Mouse (Mus musculus) ES-E14 (cell line): ENCODE data around the gene Adcy4. TPM values are rescaled to one million over a fixed set of nuclear protein-coding genes. Genes with fewer than 3 reads are reported as not detected.

Experiments
- DNase-seq: peaks from one replicate; pipeline ENCODE4 v3.0.0-alpha.2; 2013; ENCODE audit warnings: low read depth, low spot score
- H3K27ac ChIP-seq: 2 replicates; pipeline ENCODE4 v1.5.1; 2012; ENCODE audit warnings: low read depth, mild to moderate bottlenecking, low read length, moderate library complexity, mixed read lengths; ENCODE audit not compliant: poor library complexity, insufficient read depth, severe bottlenecking
- H3K36me3 ChIP-seq: 2 replicates; pipeline ENCODE4 v1.6.1; 2012; ENCODE audit warnings: mild to moderate bottlenecking, low read length, moderate library complexity, mixed read lengths; ENCODE audit not compliant: control insufficient read depth, poor library complexity, insufficient read depth, severe bottlenecking
- H3K4me1 ChIP-seq, 2 experiments: fragments of 150-350 bp in 1 of 2; sonication (generic) in 1 of 2; 2 replicates each; pipeline ENCODE4 v1.6.1; 2012; ENCODE audit warnings: low read length in 2 of 2, mild to moderate bottlenecking in 1 of 2, mixed read lengths in 1 of 2; ENCODE audit not compliant: control insufficient read depth in 2 of 2, insufficient read depth in 2 of 2, poor library complexity in 1 of 2
- H3K4me3 ChIP-seq, 2 experiments: fragments of 150-350 bp in 1 of 2; sonication (generic) in 1 of 2; 2 replicates each; pipeline ENCODE4 v1.5.1; 2012; ENCODE audit warnings: low read length in 2 of 2, low read depth in 1 of 2, mild to moderate bottlenecking in 1 of 2, mixed read lengths in 1 of 2; ENCODE audit not compliant: insufficient read depth in 1 of 2, poor library complexity in 1 of 2, severe bottlenecking in 1 of 2
- H3K9ac ChIP-seq: 2 replicates; pipeline ENCODE4 v1.6.1; 2012; ENCODE audit warnings: low read depth, mild to moderate bottlenecking, low read length, mixed read lengths; ENCODE audit not compliant: poor library complexity, insufficient read depth, severe bottlenecking
- H3K9me3 ChIP-seq: fragments of 150-350 bp; sonication (generic); 2 replicates; pipeline ENCODE4 v1.6.1; 2012; ENCODE audit warnings: low read depth, mild to moderate bottlenecking, low read length; ENCODE audit not compliant: control insufficient read depth, insufficient read depth
- CHD2 ChIP-seq: IDR thresholded peaks from 2 replicates; pipeline ENCODE4 v1.6.1; 2014; ENCODE audit warnings: mild to moderate bottlenecking, low read depth, low read length, inconsistent platforms
- HCFC1 ChIP-seq: IDR thresholded peaks from 2 replicates; pipeline ENCODE4 v1.6.1; 2012; ENCODE audit warnings: low read length, inconsistent platforms, borderline replicate concordance; ENCODE audit not compliant: insufficient read depth
- MAFK ChIP-seq: IDR thresholded peaks from 2 replicates; pipeline ENCODE4 v1.6.1; 2014; ENCODE audit warnings: mild to moderate bottlenecking, low read depth, low read length, inconsistent platforms; ENCODE audit not compliant: insufficient read depth
- ZC3H11A ChIP-seq: IDR thresholded peaks from 2 replicates; pipeline ENCODE4 v1.6.1; 2012; ENCODE audit warnings: low read depth, mild to moderate bottlenecking, inconsistent platforms, low read length, borderline replicate concordance
- ZNF384 ChIP-seq: IDR thresholded peaks from 2 replicates; pipeline ENCODE4 v1.6.1; 2012; ENCODE audit warnings: low read depth, low read length, inconsistent platforms
- in situ Hi-C, 2 experiments: fragments of 600-800 bp; cut with MboI; formaldehyde crosslinking; loops; one replicate each; pipeline ENCODE4 v1.15.1; 2025; ENCODE audit warnings: low sequenced_read_pairs in 2 of 2, inconsistent platforms in 1 of 2; ENCODE audit not compliant: unreplicated experiment in 2 of 2
- total RNA-seq: library from RNA; depleted of rRNA; stranded (reverse); fragments of 300-350 nt; gene quantifications from 2 replicates; pipeline ENCODE4 v1.2.3, GENCODE M21; 2012; rRNA removed

Adcy4 gene
- total RNA-seq, result 0.27 and 0.32 TPM in 2 replicates

- peaks cover 0 to 9% of the 10 kb centered on the region in 2 experiments; a peak in 1 of 4 replicates for H3K4me1 ChIP-seq
- no peak within 1 kb of the TSS for H3K9ac ChIP-seq
- H3K27ac ChIP-seq, result no peak within 1 kb of the TSS
- in situ Hi-C loops, result no loop called here
- no peaks in the 10 kb centered on the region for H3K9me3 ChIP-seq
- H3K36me3 ChIP-seq, result no peaks in the 10 kb centered on the region; the same call in 1 of the 2 replicates
- H3K4me3 ChIP-seq, result peak within 1 kb of the TSS; percentile 26 to 38; a peak in 3 of 4 replicates
- no peak for DNase-seq
- TF ChIP-seq CHD2, result no peak
- TF ChIP-seq ZNF384, result no peak
- TF ChIP-seq ZC3H11A, result no peak
- TF ChIP-seq HCFC1, result no peak
- TF ChIP-seq MAFK, result no peak
These were observed at the start of gene Adcy4 for GRCm38 (mm10) chr14:55783958-55784235. Gene Adcy4 (minus strand): TSS chr14:55784095.

GRCm38 (mm10) chr14:55833126-55833525 lies 49.2 kb upstream of the Adcy4 start:
- H3K36me3 ChIP-seq, result peaks cover 6% of the 10 kb centered on the region; the same call in 1 of the 2 replicates
- H3K4me3 ChIP-seq, result no peak overlapping the region
- in situ Hi-C loops, result no loop called here
- DNase-seq, result no peak
- no peak overlapping the region for H3K9ac ChIP-seq
- peaks cover 30 to 64% of the 10 kb centered on the region in 2 experiments for H3K4me1 ChIP-seq
- no peaks in the 10 kb centered on the region for H3K9me3 ChIP-seq
- H3K27ac ChIP-seq, result no peak overlapping the region
- TF ChIP-seq CHD2 (no peak), ZNF384 (no peak), MAFK (no peak), HCFC1 (no peak), ZC3H11A (no peak)

GRCm38 (mm10) chr14:55830331-55830730 lies 46.4 kb upstream of the Adcy4 start:
- in situ Hi-C loops, result no loop called here
- no peak for DNase-seq
- no peak for TF ChIP-seq HCFC1
- no peak for TF ChIP-seq ZNF384
- TF ChIP-seq ZC3H11A, result no peak
- no peak for TF ChIP-seq CHD2
- no peak for TF ChIP-seq MAFK
- H3K27ac ChIP-seq, result no peak overlapping the region
- H3K9ac ChIP-seq, result no peak overlapping the region
- peaks cover 21 to 54% of the 10 kb centered on the region in 2 experiments for H3K4me1 ChIP-seq
- H3K4me3 ChIP-seq, result no peak overlapping the region
- H3K36me3 ChIP-seq, result peaks cover 15% of the 10 kb centered on the region; the same call in 1 of the 2 replicates
- no peaks in the 10 kb centered on the region for H3K9me3 ChIP-seq

GRCm38 (mm10) chr14:55829854-55830253 lies 46.0 kb upstream of the Adcy4 start:
- Histone ChIP-seq H3K27ac (no peak overlapping the region), H3K4me1 (peaks cover 21 to 53% of the 10 kb centered on the region in 2 experiments)
- in situ Hi-C loops, result no loop called here

GRCm38 (mm10) chr14:55828716-55829263 lies 44.9 kb upstream of the Adcy4 start:
- no peak overlapping the region for H3K9ac ChIP-seq
- in situ Hi-C loops, result no loop called here
- no peak overlapping the region for H3K4me3 ChIP-seq

More at GRCm38 (mm10) chr14:55829854-55830253, 46.0 kb upstream of the Adcy4 start:
- no peaks in the 10 kb centered on the region for H3K9me3 ChIP-seq
- TF ChIP-seq CHD2, result no peak
- TF ChIP-seq ZC3H11A, result no peak
- no peak for TF ChIP-seq MAFK
- TF ChIP-seq ZNF384, result no peak
- TF ChIP-seq HCFC1, result no peak
- DNase-seq, result no peak
- peak overlapping the region in 1 of 2 experiments; percentile 32; a peak in 2 of 4 replicates for H3K4me3 ChIP-seq
- peaks cover 15% of the 10 kb centered on the region; the same call in 1 of the 2 replicates for H3K36me3 ChIP-seq
- H3K9ac ChIP-seq, result peak overlapping the region; percentile 59

More at GRCm38 (mm10) chr14:55828716-55829263, 44.9 kb upstream of the Adcy4 start:
- peaks cover 15% of the 10 kb centered on the region; the same call in 1 of the 2 replicates for H3K36me3 ChIP-seq
- TF ChIP-seq MAFK (no peak), HCFC1 (no peak), CHD2 (no peak)
- no peak overlapping the region for H3K27ac ChIP-seq
- no peak for DNase-seq
- H3K9me3 ChIP-seq, result no peaks in the 10 kb centered on the region
- H3K4me1 ChIP-seq, result peaks cover 16 to 43% of the 10 kb centered on the region in 2 experiments
